Mouse (Mus musculus) heart, postnatal 36 days (tissue): ENCODE measurements around the gene Adprhl1. TPM values are rescaled to one million over a fixed set of nuclear protein-coding genes. Genes with fewer than 3 reads are reported as not detected.

Source experiments
- microRNA-seq, 2 experiments: library from miRNA; unstranded; fragments of <30 nt; microRNA quantifications; one replicate each; pipeline ENCODE4 v1.2.0; 2021; ENCODE audit warnings: borderline number of aligned reads in 2 of 2
- total RNA-seq, 2 experiments: library from RNA; stranded (reverse); gene quantifications; 2 replicates each; pipeline ENCODE4 v1.2.3; 2021

Gene Adprhl1
- total RNA-seq, 2 experiments from 2014 or later, result 573 to 582 TPM

Small RNA genes within 50 kb of the gene (microRNA-seq; reads per million reads assigned to microRNA genes)
- 45.1 to 66.5 reads per million in 2 experiments for gene Mir1968

Other genes starting within 250 kb of the Adprhl1 start
- under 1 TPM; 0.19 to 0.35 TPM for gene F7, start 228.1 kb downstream of the Adprhl1 start, total RNA-seq
- under 1 TPM; 0.46 to 0.58 TPM for gene F10, start 216.9 kb downstream of the Adprhl1 start, total RNA-seq
- gene Proz, start 193.2 kb downstream of the Adprhl1 start, total RNA-seq, result not detected
- 10 to 100 TPM in 1 of 2 experiments, 1 to 10 TPM in 1; 7.5 to 11.0 TPM for gene Pcid2, start 148.7 kb downstream of the Adprhl1 start, total RNA-seq
- gene Cul4a, start 148.5 kb downstream of the Adprhl1 start, total RNA-seq, result 10 to 100 TPM; 77.2 to 81.4 TPM
- 100 to 1,000 TPM; 403 to 406 TPM for gene Lamp1, start 95.0 kb downstream of the Adprhl1 start, total RNA-seq
- gene Grtp1, start 53.5 kb downstream of the Adprhl1 start, total RNA-seq, result 1 to 10 TPM; 4.8 to 4.9 TPM
- gene Dcun1d2, start 34.0 kb upstream of the Adprhl1 start, total RNA-seq, result 10 to 100 TPM; 49.1 to 58.1 TPM
- gene Tmco3, start 34.0 kb upstream of the Adprhl1 start, total RNA-seq, result 10 to 100 TPM; 29.4 to 29.7 TPM
- gene Tfdp1, start 84.6 kb upstream of the Adprhl1 start, total RNA-seq, result 10 to 100 TPM; 32.3 to 35.0 TPM
- not detected for gene Atp4b, start 142.7 kb upstream of the Adprhl1 start, total RNA-seq
- gene Grk1, start 150.9 kb upstream of the Adprhl1 start, total RNA-seq, result not detected
- gene Tmem255b, start 181.0 kb upstream of the Adprhl1 start, total RNA-seq, result 1 to 10 TPM; 6.3 to 6.7 TPM
- gene Gas6, start 240.3 kb upstream of the Adprhl1 start, total RNA-seq, result 100 to 1,000 TPM; 117 to 135 TPM